In the genomic region with DNA sequence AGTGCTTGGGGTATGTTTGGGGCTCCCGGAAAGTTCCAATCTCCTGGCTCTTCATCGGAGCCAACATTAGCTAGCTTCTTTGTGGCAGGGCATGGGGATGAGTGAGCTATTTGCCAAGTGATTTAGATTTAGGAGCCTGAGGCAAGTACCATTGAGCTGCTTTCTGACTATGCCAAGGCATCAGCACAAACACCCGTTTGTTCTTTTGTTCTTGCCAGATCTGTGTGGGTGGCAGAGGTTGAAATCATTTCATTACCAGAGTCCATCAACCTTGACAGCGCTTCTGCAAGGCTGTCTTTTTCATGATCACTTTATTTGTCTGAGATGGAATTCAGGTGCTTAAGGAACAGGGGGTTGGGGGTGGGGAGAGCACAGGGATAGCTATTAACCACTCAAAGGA, we compare ENCODE assay signal across 14 mouse cellular contexts.
DNase-seq lines count a peak whose midpoint lies in the region; ATAC-seq lines count a peak whose summit lies in the region.
"Had no signal": no experiment of that assay in that cellular context is flagged by ENCODE, and none has a peak within 500 bp of the region (broad histone marks: within the 10 kb centered on the region; RNA-seq: fewer than 3 reads in every experiment).

No protein-coding gene starts in this region.

- H3K9ac ChIP-seq in forebrain, embryonic 13.5 days, result no peak overlapping the region
- no peak overlapping the region for H3K9ac ChIP-seq in forebrain, embryonic 11.5 days (ENCODE audit: low read length)
- no peak overlapping the region for H3K9ac ChIP-seq in midbrain, embryonic 14.5 days (replicated peaks; ENCODE audit: low read length)
- H3K9ac ChIP-seq in forebrain, embryonic 16.5 days (replicated peaks; ENCODE audit: low read depth, low read length), result no peak overlapping the region
- H3K9ac ChIP-seq: heart, embryonic 15.5 days; liver, embryonic 15.5 days had no signal

- H3K9me3 ChIP-seq in forebrain, embryonic 13.5 days (replicated peaks), result no peaks in the 10 kb centered on the region
- H3K9me3 ChIP-seq in forebrain, embryonic 11.5 days (ENCODE audit: control insufficient read depth, low read length), result no peaks in the 10 kb centered on the region
- no peaks in the 10 kb centered on the region for H3K9me3 ChIP-seq in midbrain, embryonic 14.5 days (ENCODE audit: control insufficient read depth, low read length)
- H3K9me3 ChIP-seq in midbrain, embryonic 10.5 days (replicated peaks), result no peaks in the 10 kb centered on the region
- H3K9me3 ChIP-seq in forebrain, embryonic 16.5 days (ENCODE audit: control insufficient read depth, low read length), result no peaks in the 10 kb centered on the region
- H3K9me3 ChIP-seq: heart, embryonic 15.5 days; liver, embryonic 15.5 days had no signal

- peak; percentile 53; the same call in 1 of the 2 replicates for ATAC-seq in forebrain, embryonic 13.5 days
- ATAC-seq in forebrain, embryonic 11.5 days (replicated peaks; ENCODE audit: low FRiP score), result no peak
- ATAC-seq in midbrain, embryonic 14.5 days (ENCODE audit: low FRiP score, low TSS enrichment), result no peak
- peak; percentile 66; the same call in 1 of the 2 replicates for ATAC-seq in forebrain, embryonic 16.5 days

- H3K4me1 ChIP-seq in forebrain, embryonic 13.5 days, result 0 out of 2 replicates have a peak, but pooled peaks cover 8% of the 10 kb centered on the region
- no peaks in the 10 kb centered on the region for H3K4me1 ChIP-seq in forebrain, embryonic 11.5 days (replicated peaks; ENCODE audit: control insufficient read depth, insufficient read depth, low read length)
- no peaks in the 10 kb centered on the region for H3K4me1 ChIP-seq in midbrain, embryonic 14.5 days (ENCODE audit: control insufficient read depth, insufficient read depth, low read length)
- H3K4me1 ChIP-seq in midbrain, embryonic 10.5 days, result no peaks in the 10 kb centered on the region
- H3K4me1 ChIP-seq in forebrain, embryonic 16.5 days (replicated peaks; ENCODE audit: control insufficient read depth, insufficient read depth, low read length), result peaks cover 7% of the 10 kb centered on the region
- H3K4me1 ChIP-seq: heart, embryonic 15.5 days; liver, embryonic 15.5 days had no signal

- H3K27ac ChIP-seq in forebrain, embryonic 13.5 days, result no peak overlapping the region
- no peak overlapping the region for H3K27ac ChIP-seq in forebrain, embryonic 11.5 days (ENCODE audit: low read depth, low read length)
- no peak overlapping the region for H3K27ac ChIP-seq in midbrain, embryonic 14.5 days (replicated peaks; ENCODE audit: low read depth, low read length)
- H3K27ac ChIP-seq in midbrain, embryonic 10.5 days (replicated peaks), result no peak overlapping the region
- H3K27ac ChIP-seq in forebrain, embryonic 16.5 days (ENCODE audit: low read length), result no peak overlapping the region; the same call in 1 of the 2 replicates
- H3K27ac ChIP-seq: heart, embryonic 15.5 days; liver, embryonic 15.5 days had no signal

- H3K4me3 ChIP-seq in forebrain, embryonic 13.5 days, result no peak overlapping the region
- H3K4me3 ChIP-seq in forebrain, embryonic 11.5 days (ENCODE audit: low read depth, low read length), result no peak overlapping the region
- H3K4me3 ChIP-seq in midbrain, embryonic 14.5 days (replicated peaks; ENCODE audit: low read depth, low read length), result no peak overlapping the region
- no peak overlapping the region for H3K4me3 ChIP-seq in midbrain, embryonic 10.5 days
- no peak overlapping the region for H3K4me3 ChIP-seq in forebrain, embryonic 16.5 days (replicated peaks; ENCODE audit: low read length)
- H3K4me3 ChIP-seq: heart, embryonic 15.5 days; liver, embryonic 15.5 days had no signal

- H3K36me3 ChIP-seq in forebrain, embryonic 13.5 days (ENCODE audit: poor library complexity, severe bottlenecking), result no peaks in the 10 kb centered on the region
- no peaks in the 10 kb centered on the region for H3K36me3 ChIP-seq in forebrain, embryonic 11.5 days (ENCODE audit: control insufficient read depth, insufficient read depth, low read length)
- no peaks in the 10 kb centered on the region for H3K36me3 ChIP-seq in midbrain, embryonic 14.5 days (ENCODE audit: control insufficient read depth, insufficient read depth, low read length)
- H3K36me3 ChIP-seq in midbrain, embryonic 10.5 days, result no peaks in the 10 kb centered on the region
- H3K36me3 ChIP-seq in forebrain, embryonic 16.5 days (ENCODE audit: control insufficient read depth, insufficient read depth), result no peaks in the 10 kb centered on the region
- H3K36me3 ChIP-seq: heart, embryonic 15.5 days; liver, embryonic 15.5 days had no signal

- H3K27me3 ChIP-seq in forebrain, embryonic 13.5 days, result no peaks in the 10 kb centered on the region
- H3K27me3 ChIP-seq in forebrain, embryonic 11.5 days (ENCODE audit: control insufficient read depth, insufficient read depth, low read length), result no peaks in the 10 kb centered on the region
- no peaks in the 10 kb centered on the region for H3K27me3 ChIP-seq in midbrain, embryonic 14.5 days (ENCODE audit: control insufficient read depth, insufficient read depth, low read length)
- H3K27me3 ChIP-seq in midbrain, embryonic 10.5 days (ENCODE audit: low read depth, poor library complexity, severe bottlenecking), result no peaks in the 10 kb centered on the region
- H3K27me3 ChIP-seq in forebrain, embryonic 16.5 days (replicated peaks; ENCODE audit: control insufficient read depth, insufficient read depth, low read length), result no peaks in the 10 kb centered on the region
- H3K27me3 ChIP-seq: heart, embryonic 15.5 days; liver, embryonic 15.5 days had no signal

- DNase-seq in forebrain, embryonic 11.5 days (ENCODE audit: low spot score), result no peak
- DNase-seq in midbrain, embryonic 14.5 days, result peak; percentile 39
- DNase-seq in midbrain, embryonic 10.5 days (ENCODE audit: low spot score), result no peak
- DNase-seq in telencephalon, adult 2 months (ENCODE audit: low read depth, low spot score), result peak; percentile 13
- no peak for DNase-seq in embryo, embryonic 10 days (ENCODE audit: low spot score)
- DNase-seq: cerebellum, adult 18-20 months; kidney, postnatal 10 days; lung, postnatal 36 days; right cerebral cortex, postnatal 14 days; thymus, adult 18-20 months had no signal

- WGBS in forebrain, embryonic 13.5 days, result 40% methylated on average over 4 of the region's 4 CpGs
- 63% methylated on average over 4 of the region's 4 CpGs for WGBS in forebrain, embryonic 11.5 days
- WGBS in midbrain, embryonic 14.5 days, result 47% methylated on average over 4 of the region's 4 CpGs
- WGBS in midbrain, embryonic 10.5 days, result 78% methylated on average over 4 of the region's 4 CpGs
- 21% methylated on average over 4 of the region's 4 CpGs for WGBS in forebrain, embryonic 16.5 days

- H3K4me2 ChIP-seq in forebrain, embryonic 13.5 days, result no peak overlapping the region
- no peak overlapping the region for H3K4me2 ChIP-seq in forebrain, embryonic 11.5 days (ENCODE audit: low read depth, low read length, severe bottlenecking)
- H3K4me2 ChIP-seq in midbrain, embryonic 14.5 days (ENCODE audit: low read length), result no peak overlapping the region
- no peak overlapping the region for H3K4me2 ChIP-seq in forebrain, embryonic 16.5 days (ENCODE audit: low read length)
- H3K4me2 ChIP-seq: heart, embryonic 15.5 days; liver, embryonic 15.5 days had no signal

Comparison
In these comparisons a context has a peak if more than half of its experiments do, and no peak if none do; other contexts are left out.
1. ATAC-seq: peak in forebrain, embryonic 13.5 days (single experiment) and forebrain, embryonic 16.5 days (single experiment); none in forebrain, embryonic 11.5 days (single experiment) and midbrain, embryonic 14.5 days (single experiment).
2. DNase-seq: peak in midbrain, embryonic 14.5 days (single experiment) and telencephalon, adult 2 months (single experiment); none in forebrain, embryonic 11.5 days (single experiment), midbrain, embryonic 10.5 days (single experiment) and embryo, embryonic 10 days (single experiment).